Mouse (Mus musculus) left cerebral cortex, postnatal 4 days (tissue): ENCODE results near the gene Jmjd1c. TPM values are rescaled to one million over a fixed set of nuclear protein-coding genes. Genes with fewer than 3 reads are reported as not detected.
A peak's percentile ranks its signal among the peaks of the same experiment; 100 is the strongest.
"Not testable (repeated sequence)": the region's sequence is repeated elsewhere in the genome, so short reads cannot be mapped to it uniquely, and the experiment has no call there.

Experiments used
- DNase-seq: peaks from one replicate; pipeline ENCODE4 v3.0.0-alpha.2; 2022
- intact Hi-C: fragments of 180-260 bp; cut with DNase I; formaldehyde crosslinking; loops from one replicate; pipeline ENCODE4 v1.15.1; 2025
- total RNA-seq, 2 experiments: library from RNA; stranded (reverse); gene quantifications; 2 replicates each; pipeline ENCODE4 v1.2.3; 2021

Jmjd1c gene
- total RNA-seq, 2 experiments from 2014 or later = 135 to 143 TPM

GRCm38 (mm10) chr10:67099183-67099929 lies 3.4 kb downstream of the Jmjd1c start:
- no peak for DNase-seq
- intact Hi-C loops = loop anchor here (10.0 kb wide), 1 partner anchor 95 kb away; no protein-coding TSS in a partner anchor

GRCm38 (mm10) chr10:67100011-67100661 lies 4.2 kb downstream of the Jmjd1c start:
- DNase-seq = no peak
- intact Hi-C loops = no loop called here

- intact Hi-C loops = no loop called here
- DNase-seq = no peak
These were observed 4.9 kb downstream of the Jmjd1c start for GRCm38 (mm10) chr10:67100831-67101251.

GRCm38 (mm10) chr10:67104543-67104942 lies 8.6 kb downstream of the Jmjd1c start:
- intact Hi-C loops = no loop called here
- no peak for DNase-seq

- intact Hi-C loops = no loop called here
- DNase-seq = no peak
These were observed 9.6 kb downstream of the Jmjd1c start for GRCm38 (mm10) chr10:67105331-67106217.

- no peak for DNase-seq
- intact Hi-C loops = no loop called here
These were observed 10.5 kb downstream of the Jmjd1c start for GRCm38 (mm10) chr10:67106400-67106799.

GRCm38 (mm10) chr10:67107017-67107761 lies 11.3 kb downstream of the Jmjd1c start:
- intact Hi-C loops = no loop called here
- no peak for DNase-seq

GRCm38 (mm10) chr10:67108096-67108495 lies 12.2 kb downstream of the Jmjd1c start:
- no peak for DNase-seq
- intact Hi-C loops = no loop called here

GRCm38 (mm10) chr10:67109635-67110034 lies 13.7 kb downstream of the Jmjd1c start:
- intact Hi-C loops = no loop called here
- no peak for DNase-seq

- intact Hi-C loops = no loop called here
These were observed 15.3 kb downstream of the Jmjd1c start for GRCm38 (mm10) chr10:67111044-67111798.

GRCm38 (mm10) chr10:67111799-67112177 lies 15.9 kb downstream of the Jmjd1c start:
- no peak for DNase-seq

More at GRCm38 (mm10) chr10:67111044-67111798, 15.3 kb downstream of the Jmjd1c start:
- DNase-seq = no peak

GRCm38 (mm10) chr10:67112967-67113366 lies 17.0 kb downstream of the Jmjd1c start:
- DNase-seq, intact Hi-C loops: not testable (repeated sequence)

More at GRCm38 (mm10) chr10:67111799-67112177, 15.9 kb downstream of the Jmjd1c start:
- intact Hi-C loops = no loop called here

- intact Hi-C loops = no loop called here
These were observed 17.9 kb downstream of the Jmjd1c start for GRCm38 (mm10) chr10:67113833-67114232.

GRCm38 (mm10) chr10:67115115-67115514 lies 19.2 kb downstream of the Jmjd1c start:
- intact Hi-C loops = no loop called here
- DNase-seq = no peak

More at GRCm38 (mm10) chr10:67113833-67114232, 17.9 kb downstream of the Jmjd1c start:
- no peak for DNase-seq

GRCm38 (mm10) chr10:67115666-67116091 lies 19.8 kb downstream of the Jmjd1c start:
- peak; percentile 58 for DNase-seq
- intact Hi-C loops = no loop called here

GRCm38 (mm10) chr10:67116251-67116650 lies 20.3 kb downstream of the Jmjd1c start:
- DNase-seq = peak; percentile 78
- intact Hi-C loops = no loop called here

- no peak for DNase-seq
- intact Hi-C loops = no loop called here
These were observed 23.4 kb downstream of the Jmjd1c start for GRCm38 (mm10) chr10:67119291-67119690.

GRCm38 (mm10) chr10:67120180-67120579 lies 24.3 kb downstream of the Jmjd1c start:
- intact Hi-C loops = no loop called here
- no peak for DNase-seq

GRCm38 (mm10) chr10:67120640-67121039 lies 24.7 kb downstream of the Jmjd1c start:
- no peak for DNase-seq

More at GRCm38 (mm10) chr10:67120640-67121039, 24.7 kb downstream of the Jmjd1c start:
- intact Hi-C loops = no loop called here
